Comparison of ENCODE assay signal across 22 mouse cellular contexts in genomic region chr12:32928180-32928579, GRCm38 (mm10). TPM values are rescaled to one million over a fixed set of nuclear protein-coding genes. Genes with fewer than 3 reads are reported as not detected.
DNase-seq lines count a peak whose midpoint lies in the region; ATAC-seq and TF ChIP-seq lines count a peak whose summit lies in the region.
"Had no signal": no experiment of that assay in that cellular context is flagged by ENCODE, and none has a peak within 500 bp of the region (broad histone marks: within the 10 kb centered on the region; RNA-seq: fewer than 3 reads in every experiment).

No protein-coding gene starts in this region.

- no peak for TF ChIP-seq POLR2A in myocyte (IDR thresholded peaks at IDR 0.05; ENCODE audit: insufficient read length, low read depth)

- 72% methylated on average over 3 of the region's 3 CpGs for WGBS in intestine, embryonic 14.5 days
- WGBS in intestine, embryonic 16.5 days, result 62% methylated on average over 3 of the region's 3 CpGs
- 26% methylated on average over 3 of the region's 3 CpGs for WGBS in embryonic facial prominence, embryonic 14.5 days

- no peak overlapping the region for H3ac ChIP-seq in myocyte (ENCODE audit: control insufficient read depth, insufficient read length)

- no peaks in the 10 kb centered on the region for H3K36me3 ChIP-seq in intestine, embryonic 14.5 days (ENCODE audit: control insufficient read depth, insufficient read depth, low read length)
- no peaks in the 10 kb centered on the region for H3K36me3 ChIP-seq in intestine, embryonic 16.5 days (ENCODE audit: control insufficient read depth, insufficient read depth, low read length)
- H3K36me3 ChIP-seq in embryonic facial prominence, embryonic 14.5 days (ENCODE audit: control insufficient read depth, insufficient read depth, low read length), result no peaks in the 10 kb centered on the region
- no peaks in the 10 kb centered on the region for H3K36me3 ChIP-seq in myocyte (ENCODE audit: control insufficient read depth, insufficient read depth)
- H3K36me3 ChIP-seq: embryonic facial prominence, embryonic 15.5 days; forebrain, embryonic 15.5 days; heart, embryonic 15.5 days; hindbrain, embryonic 12.5 days had no signal

- no peak overlapping the region for H3K27ac ChIP-seq in intestine, embryonic 14.5 days (ENCODE audit: low read depth)
- no peak overlapping the region for H3K27ac ChIP-seq in intestine, embryonic 16.5 days (ENCODE audit: low read length)
- H3K27ac ChIP-seq in embryonic facial prominence, embryonic 14.5 days (replicated peaks; ENCODE audit: low read depth, low read length), result no peak overlapping the region
- H3K27ac ChIP-seq: embryonic facial prominence, embryonic 15.5 days; forebrain, embryonic 15.5 days; heart, embryonic 15.5 days; hindbrain, embryonic 12.5 days had no signal

- H3K79me2 ChIP-seq in myocyte (ENCODE audit: control insufficient read depth, insufficient read depth), result no peaks in the 10 kb centered on the region

- ATAC-seq in intestine, embryonic 14.5 days (replicated peaks; ENCODE audit: low FRiP score, low TSS enrichment, low read depth), result no peak
- no peak for ATAC-seq in intestine, embryonic 16.5 days
- 0 out of 2 replicates have a peak, but pooled peaks have one; percentile 41 for ATAC-seq in embryonic facial prominence, embryonic 14.5 days (ENCODE audit: low read depth)
- ATAC-seq: CD4-positive, CD25-positive, alpha-beta regulatory T cell, adult 4 months; forebrain, embryonic 15.5 days; hindbrain, embryonic 16.5 days; intestine, postnatal 0 days had no signal

- DNase-seq in heart, adult 11 months, result peak; percentile 80
- no peak for DNase-seq in heart, postnatal 14 days
- peak; percentile 44 for DNase-seq in intestine, embryonic 14.5 days (ENCODE audit: low spot score)
- DNase-seq in embryonic facial prominence, embryonic 14.5 days (ENCODE audit: low spot score), result no peak
- DNase-seq: adrenal gland, adult 2 months; adrenal gland, postnatal 14 days; cerebellum, adult 11 months; cerebellum, adult 9-11 months; cerebellum, postnatal 25 days; gastrocnemius, postnatal 14 days; heart, postnatal 10 days; heart, postnatal 4 days had no signal

- H3K4me1 ChIP-seq in intestine, embryonic 14.5 days (replicated peaks; ENCODE audit: control insufficient read depth, insufficient read depth, low read length), result peaks cover 6% of the 10 kb centered on the region
- peaks cover 5% of the 10 kb centered on the region for H3K4me1 ChIP-seq in intestine, embryonic 16.5 days (ENCODE audit: control insufficient read depth, insufficient read depth, low read length)
- peaks cover 15% of the 10 kb centered on the region for H3K4me1 ChIP-seq in embryonic facial prominence, embryonic 14.5 days (ENCODE audit: control insufficient read depth, insufficient read depth, low read length)

- H3K4me3 ChIP-seq in intestine, embryonic 14.5 days (ENCODE audit: low read depth, low read length), result no peak overlapping the region
- no peak overlapping the region for H3K4me3 ChIP-seq in intestine, embryonic 16.5 days (ENCODE audit: low read length)
- no peak overlapping the region for H3K4me3 ChIP-seq in embryonic facial prominence, embryonic 14.5 days (ENCODE audit: low read depth, low read length)
- no peak overlapping the region for H3K4me3 ChIP-seq in myocyte
- H3K4me3 ChIP-seq: embryonic facial prominence, embryonic 15.5 days; forebrain, embryonic 15.5 days; heart, embryonic 15.5 days; hindbrain, embryonic 12.5 days had no signal

- H3K27me3 ChIP-seq in intestine, embryonic 14.5 days (replicated peaks; ENCODE audit: control insufficient read depth, insufficient read depth, low read length), result no peaks in the 10 kb centered on the region
- H3K27me3 ChIP-seq in intestine, embryonic 16.5 days (replicated peaks; ENCODE audit: control insufficient read depth, insufficient read depth, low read length), result no peaks in the 10 kb centered on the region
- H3K27me3 ChIP-seq in embryonic facial prominence, embryonic 14.5 days (replicated peaks; ENCODE audit: control insufficient read depth, insufficient read depth, low read length), result no peaks in the 10 kb centered on the region
- H3K27me3 ChIP-seq in myocyte (ENCODE audit: control insufficient read depth, insufficient read depth, insufficient read length), result no peaks in the 10 kb centered on the region
- H3K27me3 ChIP-seq: embryonic facial prominence, embryonic 15.5 days; forebrain, embryonic 15.5 days; heart, embryonic 15.5 days; hindbrain, embryonic 12.5 days had no signal

- no peak overlapping the region for H3K9ac ChIP-seq in intestine, embryonic 14.5 days (ENCODE audit: low read length)
- no peak overlapping the region for H3K9ac ChIP-seq in intestine, embryonic 16.5 days (ENCODE audit: low read depth, low read length)
- no peak overlapping the region for H3K9ac ChIP-seq in embryonic facial prominence, embryonic 14.5 days (ENCODE audit: low read depth, low read length)
- H3K9ac ChIP-seq: embryonic facial prominence, embryonic 15.5 days; forebrain, embryonic 15.5 days; heart, embryonic 15.5 days; hindbrain, embryonic 12.5 days had no signal

- no peaks in the 10 kb centered on the region for H3K9me3 ChIP-seq in intestine, embryonic 14.5 days (ENCODE audit: control insufficient read depth, low read length)
- H3K9me3 ChIP-seq in intestine, embryonic 16.5 days (ENCODE audit: control insufficient read depth, low read length), result no peaks in the 10 kb centered on the region
- H3K9me3 ChIP-seq in embryonic facial prominence, embryonic 14.5 days (ENCODE audit: control insufficient read depth, low read length), result no peaks in the 10 kb centered on the region
- H3K9me3 ChIP-seq: embryonic facial prominence, embryonic 15.5 days; forebrain, embryonic 15.5 days; heart, embryonic 15.5 days; hindbrain, embryonic 12.5 days had no signal

- intact Hi-C loops in heart, postnatal 14 days (cut with DNase I), result no loop called here

- no peak overlapping the region for H3K4me2 ChIP-seq in intestine, embryonic 14.5 days (ENCODE audit: low read length)
- no peak overlapping the region for H3K4me2 ChIP-seq in intestine, embryonic 16.5 days (ENCODE audit: low read depth, low read length)
- no peak overlapping the region for H3K4me2 ChIP-seq in embryonic facial prominence, embryonic 14.5 days (ENCODE audit: low read depth, low read length)
- H3K4me2 ChIP-seq in myocyte (ENCODE audit: low read depth), result no peak overlapping the region
- H3K4me2 ChIP-seq: embryonic facial prominence, embryonic 15.5 days; forebrain, embryonic 15.5 days; heart, embryonic 11.5 days; heart, embryonic 15.5 days; hindbrain, embryonic 12.5 days had no signal

TF ChIP-seq in myocyte, 11 proteins besides CTCF, POLR2A, EP300 and RAD21:
- no peak for TF ChIP-seq CEBPB (IDR thresholded peaks at IDR 0.05; ENCODE audit: insufficient read depth, poor library complexity, severe bottlenecking)
- no peak for TF ChIP-seq USF1 (IDR thresholded peaks at IDR 0.05; ENCODE audit: low read depth)
- TF ChIP-seq MYOG (IDR thresholded peaks at IDR 0.05; ENCODE audit: control insufficient read depth in 1 of 3, insufficient read depth in 1 of 3, insufficient read length in 2 of 3, low read depth in 2 of 3), result peak; percentile 43 to 83 (median 81)
- peak; percentile 19 to 75 (median 50) for TF ChIP-seq MYOD1 (IDR thresholded peaks at IDR 0.05; ENCODE audit: control insufficient read depth in 1 of 3, insufficient read length in 2 of 3, low read depth in 2 of 3)
- TF ChIP-seq SRF (IDR thresholded peaks at IDR 0.05; ENCODE audit: control insufficient read depth, insufficient read length, low read depth), result no peak
- TF ChIP-seq POLR2AphosphoS2 (IDR thresholded peaks at IDR 0.05; ENCODE audit: insufficient read length, low read depth), result no peak
- no peak for TF ChIP-seq TCF12 (IDR thresholded peaks at IDR 0.05; ENCODE audit: insufficient read depth, poor library complexity, severe bottlenecking)
- TF ChIP-seq REST (IDR thresholded peaks at IDR 0.05; ENCODE audit: insufficient read depth, insufficient read length), result no peak
- TF ChIP-seq E2F4 (IDR thresholded peaks at IDR 0.05; ENCODE audit: insufficient read depth), result no peak
- no peak for TF ChIP-seq MAX (IDR thresholded peaks at IDR 0.05; ENCODE audit: low read depth)
- TF ChIP-seq TCF3 (IDR thresholded peaks at IDR 0.05; ENCODE audit: insufficient read length, low read depth), result no peak
TF ChIP-seq in myocyte: peak in this region for 2.

RNA-seq across cellular contexts. Expression of gene Sypl, which starts 25.5 kb away (rescaled TPM):
- 10 to 100 TPM; 87.4 to 88.3 TPM for total RNA-seq in heart, postnatal 14 days (2021)
- polyA plus RNA-seq in intestine, embryonic 14.5 days (2014; fragmentation: Nextera tagmentation; extraction: Ambion mirVana), result 127 and 129 TPM in 2 replicates
- polyA plus RNA-seq in intestine, embryonic 16.5 days (2015; fragmentation: Nextera tagmentation; extraction: Ambion mirVana), result 168 and 172 TPM in 2 replicates
- polyA plus RNA-seq in embryonic facial prominence, embryonic 14.5 days (2014; fragmentation: Nextera tagmentation; extraction: Ambion mirVana), result 115 and 119 TPM in 2 replicates
- 64.0 TPM for polyA plus RNA-seq in myocyte (2012; fragmentation: generic; extraction: Trizol)

Comparison
In these comparisons a context has a peak if more than half of its experiments do, and no peak if none do; other contexts are left out.
1. DNase-seq: peak in heart, adult 11 months (single experiment) and intestine, embryonic 14.5 days (single experiment); none in heart, postnatal 14 days (0 of 2) and embryonic facial prominence, embryonic 14.5 days (single experiment).